Mouse (Mus musculus): ENCODE data around the gene H2-Eb2. TPM values are rescaled to one million over a fixed set of nuclear protein-coding genes. Genes with fewer than 3 reads are reported as not detected.

The H2-Eb2 gene
- polyA plus RNA-seq, 1 experiment = 10.0 TPM

GRCm38 (mm10) chr17:34287648-34288047 lies 37.8 kb upstream of the H2-Eb2 start, which contains the start of gene H2-Aa:
Gene H2-Aa (minus strand): TSS chr17:34287823.
- 32% methylated on average over 8 of the region's 8 CpGs for WGBS
- Histone ChIP-seq H3K4me1 (replicated peaks; ENCODE audit: control insufficient read depth, insufficient read depth, low read length) (no peaks in the 10 kb centered on the region), H3K36me3 (ENCODE audit: control insufficient read depth, insufficient read depth, low read length) (no peaks in the 10 kb centered on the region), H3K27me3 (ENCODE audit: control insufficient read depth, insufficient read depth, low read length) (no peaks in the 10 kb centered on the region), H3K4me3 (ENCODE audit: control insufficient read depth, insufficient read depth, low read length) (peak within 1 kb of the TSS; percentile 24), H3K27ac (ENCODE audit: control insufficient read depth, insufficient read depth, low read length) (peak within 1 kb of the TSS; percentile 69)
- peak; percentile 84 for DNase-seq
- TF ChIP-seq CTCF (IDR thresholded peaks at IDR 0.05; ENCODE audit: borderline replicate concordance, control insufficient read depth, extremely low read depth, insufficient read depth, low read length, poor library complexity) (no peak), POLR2A (IDR thresholded peaks at IDR 0.05; ENCODE audit: control insufficient read depth, extremely low read depth, insufficient read depth, low read length, poor library complexity) (no peak)

- H3K27ac ChIP-seq (ENCODE audit: control insufficient read depth, insufficient read depth, low read length) = peak overlapping the region; percentile 16; the same call in 1 of the 2 replicates
- H3K36me3 ChIP-seq (ENCODE audit: control insufficient read depth, insufficient read depth, low read length) = no peaks in the 10 kb centered on the region
- H3K27me3 ChIP-seq (ENCODE audit: control insufficient read depth, insufficient read depth, low read length) = no peaks in the 10 kb centered on the region
- no peak for DNase-seq
- TF ChIP-seq POLR2A (IDR thresholded peaks at IDR 0.05; ENCODE audit: control insufficient read depth, extremely low read depth, insufficient read depth, low read length, poor library complexity) (no peak), CTCF (IDR thresholded peaks at IDR 0.05; ENCODE audit: borderline replicate concordance, control insufficient read depth, extremely low read depth, insufficient read depth, low read length, poor library complexity) (no peak)
- H3K4me3 ChIP-seq (ENCODE audit: control insufficient read depth, insufficient read depth, low read length) = no peak overlapping the region
- H3K4me1 ChIP-seq (replicated peaks; ENCODE audit: control insufficient read depth, insufficient read depth, low read length) = no peaks in the 10 kb centered on the region
- WGBS = 87% methylated on average over 3 of the region's 3 CpGs
Observed at GRCm38 (mm10) chr17:34288131-34288530, 37.3 kb upstream of the H2-Eb2 start.

GRCm38 (mm10) chr17:34291609-34292008 lies 33.9 kb upstream of the H2-Eb2 start:
- no peak for TF ChIP-seq CTCF (IDR thresholded peaks at IDR 0.05; ENCODE audit: borderline replicate concordance, control insufficient read depth, extremely low read depth, insufficient read depth, low read length, poor library complexity)
- no peak for TF ChIP-seq POLR2A (IDR thresholded peaks at IDR 0.05; ENCODE audit: control insufficient read depth, extremely low read depth, insufficient read depth, low read length, poor library complexity)
- H3K27me3 ChIP-seq (ENCODE audit: control insufficient read depth, insufficient read depth, low read length) = no peaks in the 10 kb centered on the region
- 0 out of 2 replicates have a peak, but pooled peaks cover 3% of the 10 kb centered on the region for H3K4me1 ChIP-seq (replicated peaks; ENCODE audit: control insufficient read depth, insufficient read depth, low read length)
- H3K36me3 ChIP-seq (ENCODE audit: control insufficient read depth, insufficient read depth, low read length) = no peaks in the 10 kb centered on the region
- no peak overlapping the region for H3K4me3 ChIP-seq (ENCODE audit: control insufficient read depth, insufficient read depth, low read length)
- DNase-seq = peak; percentile 80
- no peak overlapping the region for H3K27ac ChIP-seq (ENCODE audit: control insufficient read depth, insufficient read depth, low read length)
- 19% methylated on average over 8 of the region's 8 CpGs for WGBS

GRCm38 (mm10) chr17:34292570-34292969 lies 32.9 kb upstream of the H2-Eb2 start:
- Histone ChIP-seq H3K36me3 (ENCODE audit: control insufficient read depth, insufficient read depth, low read length) (no peaks in the 10 kb centered on the region), H3K27me3 (ENCODE audit: control insufficient read depth, insufficient read depth, low read length) (no peaks in the 10 kb centered on the region), H3K4me1 (replicated peaks; ENCODE audit: control insufficient read depth, insufficient read depth, low read length) (0 out of 2 replicates have a peak, but pooled peaks cover 3% of the 10 kb centered on the region), H3K4me3 (ENCODE audit: control insufficient read depth, insufficient read depth, low read length) (no peak overlapping the region), H3K27ac (ENCODE audit: control insufficient read depth, insufficient read depth, low read length) (no peak overlapping the region)
- WGBS = 99% methylated on average over 4 of the region's 4 CpGs
- TF ChIP-seq CTCF (IDR thresholded peaks at IDR 0.05; ENCODE audit: borderline replicate concordance, control insufficient read depth, extremely low read depth, insufficient read depth, low read length, poor library complexity) (no peak), POLR2A (IDR thresholded peaks at IDR 0.05; ENCODE audit: control insufficient read depth, extremely low read depth, insufficient read depth, low read length, poor library complexity) (no peak)
- DNase-seq = no peak

- H3K4me3 ChIP-seq (ENCODE audit: control insufficient read depth, insufficient read depth, low read length) = no peak overlapping the region
- DNase-seq = no peak
- TF ChIP-seq CTCF (IDR thresholded peaks at IDR 0.05; ENCODE audit: borderline replicate concordance, control insufficient read depth, extremely low read depth, insufficient read depth, low read length, poor library complexity) = no peak
- TF ChIP-seq POLR2A (IDR thresholded peaks at IDR 0.05; ENCODE audit: control insufficient read depth, extremely low read depth, insufficient read depth, low read length, poor library complexity) = no peak
- H3K4me1 ChIP-seq (replicated peaks; ENCODE audit: control insufficient read depth, insufficient read depth, low read length) = 0 out of 2 replicates have a peak, but pooled peaks cover 3% of the 10 kb centered on the region
- H3K36me3 ChIP-seq (ENCODE audit: control insufficient read depth, insufficient read depth, low read length) = no peaks in the 10 kb centered on the region
- no peak overlapping the region; the same call in 1 of the 2 replicates for H3K27ac ChIP-seq (ENCODE audit: control insufficient read depth, insufficient read depth, low read length)
- H3K27me3 ChIP-seq (ENCODE audit: control insufficient read depth, insufficient read depth, low read length) = no peaks in the 10 kb centered on the region
- 0% methylated on average over 2 of the region's 2 CpGs for WGBS
Observed at GRCm38 (mm10) chr17:34293533-34293932, 31.9 kb upstream of the H2-Eb2 start.

- TF ChIP-seq POLR2A (IDR thresholded peaks at IDR 0.05; ENCODE audit: control insufficient read depth, extremely low read depth, insufficient read depth, low read length, poor library complexity) (no peak), CTCF (IDR thresholded peaks at IDR 0.05; ENCODE audit: borderline replicate concordance, control insufficient read depth, extremely low read depth, insufficient read depth, low read length, poor library complexity) (no peak)
- 88% methylated on average over 4 of the region's 4 CpGs for WGBS
- no peaks in the 10 kb centered on the region for H3K36me3 ChIP-seq (ENCODE audit: control insufficient read depth, insufficient read depth, low read length)
- H3K27ac ChIP-seq (ENCODE audit: control insufficient read depth, insufficient read depth, low read length) = no peak overlapping the region
- no peak overlapping the region for H3K4me3 ChIP-seq (ENCODE audit: control insufficient read depth, insufficient read depth, low read length)
- no peaks in the 10 kb centered on the region for H3K27me3 ChIP-seq (ENCODE audit: control insufficient read depth, insufficient read depth, low read length)
- peaks cover 4% of the 10 kb centered on the region for H3K4me1 ChIP-seq (replicated peaks; ENCODE audit: control insufficient read depth, insufficient read depth, low read length)
- no peak for DNase-seq
Observed at GRCm38 (mm10) chr17:34294249-34294648, 31.2 kb upstream of the H2-Eb2 start.

GRCm38 (mm10) chr17:34295307-34295706 lies 30.2 kb upstream of the H2-Eb2 start:
- Histone ChIP-seq H3K4me3 (ENCODE audit: control insufficient read depth, insufficient read depth, low read length) (no peak overlapping the region), H3K4me1 (replicated peaks; ENCODE audit: control insufficient read depth, insufficient read depth, low read length) (peaks cover 7% of the 10 kb centered on the region), H3K36me3 (ENCODE audit: control insufficient read depth, insufficient read depth, low read length) (no peaks in the 10 kb centered on the region), H3K27ac (ENCODE audit: control insufficient read depth, insufficient read depth, low read length) (no peak overlapping the region), H3K27me3 (ENCODE audit: control insufficient read depth, insufficient read depth, low read length) (no peaks in the 10 kb centered on the region)
- DNase-seq = no peak
- TF ChIP-seq POLR2A (IDR thresholded peaks at IDR 0.05; ENCODE audit: control insufficient read depth, extremely low read depth, insufficient read depth, low read length, poor library complexity) = no peak
- no peak for TF ChIP-seq CTCF (IDR thresholded peaks at IDR 0.05; ENCODE audit: borderline replicate concordance, control insufficient read depth, extremely low read depth, insufficient read depth, low read length, poor library complexity)
